Mouse (Mus musculus) thymus, adult 2 months (tissue): ENCODE measurements around the gene Bok.

Experiments used
- CTCF ChIP-seq: fragments of 200-500 bp; IDR thresholded peaks from 2 replicates; pipeline ENCODE4 v1.5.1; 2012; ENCODE audit warnings: mild to moderate bottlenecking, control low read depth, low read length, moderate library complexity, borderline replicate concordance; ENCODE audit not compliant: control insufficient read depth, poor library complexity, insufficient read depth; ENCODE audit errors: extremely low read depth
- POLR2A ChIP-seq: fragments of 200-500 bp; IDR thresholded peaks from 2 replicates; pipeline ENCODE4 v1.6.1; 2012; ENCODE audit warnings: mild to moderate bottlenecking, low read length, control low read depth, moderate library complexity; ENCODE audit not compliant: control insufficient read depth, poor library complexity, insufficient read depth; ENCODE audit errors: extremely low read depth

GRCm38 (mm10) chr1:93679889-93680568 lies 5.4 kb upstream of the Bok start:
- no peak for TF ChIP-seq CTCF
- no peak for TF ChIP-seq POLR2A
